9 mouse cellular contexts compared by ENCODE assay signal in the genomic region with DNA sequence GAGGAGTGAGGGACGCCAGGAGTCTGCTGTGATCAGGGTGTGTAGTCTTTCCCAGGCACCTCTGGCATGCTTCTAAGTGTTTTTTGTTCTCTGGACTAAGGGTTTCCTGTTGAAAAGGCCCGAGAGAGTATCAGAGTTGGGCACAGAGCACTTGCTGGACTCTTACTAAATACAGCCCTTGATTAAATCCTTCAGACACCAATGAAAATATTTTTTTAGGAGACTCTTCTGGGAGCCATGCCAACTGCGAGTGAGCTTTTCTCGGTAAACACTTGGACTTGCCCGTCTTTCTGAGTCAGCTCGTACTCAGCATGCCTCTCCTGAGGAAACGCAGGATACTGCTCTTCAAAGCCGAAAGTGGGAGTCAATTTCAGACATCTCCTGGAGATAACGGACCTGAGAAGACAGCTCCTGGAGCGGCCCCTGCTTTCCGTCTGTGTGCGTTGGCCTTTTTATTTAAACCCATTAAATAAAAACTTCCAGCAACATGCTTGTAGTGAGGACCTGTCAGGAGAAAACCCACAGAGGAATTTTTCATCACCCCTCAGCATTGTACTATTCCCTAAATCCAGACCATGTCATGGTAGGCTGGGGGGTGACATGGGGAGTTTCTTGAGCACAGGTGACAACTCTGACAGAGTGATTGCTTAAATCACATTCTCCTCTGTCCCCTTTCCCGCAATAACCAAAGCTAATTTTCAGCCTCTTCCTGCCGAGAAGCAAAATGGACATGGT.
DNase-seq lines count a peak whose midpoint lies in the region; ATAC-seq lines count a peak whose summit lies in the region.
"Had no signal": no experiment of that assay in that cellular context is flagged by ENCODE, and none has a peak within 500 bp of the region (broad histone marks: within the 10 kb centered on the region; RNA-seq: fewer than 3 reads in every experiment).

No protein-coding gene starts in this region.

- no peaks in the 10 kb centered on the region for H3K27me3 ChIP-seq in midbrain, embryonic 14.5 days (ENCODE audit: control insufficient read depth, insufficient read depth, low read length)
- H3K27me3 ChIP-seq in midbrain, embryonic 10.5 days (ENCODE audit: low read depth, poor library complexity, severe bottlenecking): no peaks in the 10 kb centered on the region
- no peaks in the 10 kb centered on the region for H3K27me3 ChIP-seq in intestine, embryonic 16.5 days (replicated peaks; ENCODE audit: control insufficient read depth, insufficient read depth, low read length)
- H3K27me3 ChIP-seq: neural tube, embryonic 12.5 days had no signal

- intact Hi-C loops in left cerebral cortex, postnatal 10 days (cut with DNase I): no loop called here

- H3K4me3 ChIP-seq in midbrain, embryonic 14.5 days (replicated peaks; ENCODE audit: low read depth, low read length): no peak overlapping the region
- no peak overlapping the region for H3K4me3 ChIP-seq in midbrain, embryonic 10.5 days
- H3K4me3 ChIP-seq in intestine, embryonic 16.5 days (ENCODE audit: low read length): no peak overlapping the region
- H3K4me3 ChIP-seq: neural tube, embryonic 12.5 days had no signal

- 80% methylated on average over 14 of the region's 14 CpGs for WGBS in midbrain, embryonic 14.5 days
- WGBS in midbrain, embryonic 10.5 days: 87% methylated on average over 14 of the region's 14 CpGs
- WGBS in intestine, embryonic 16.5 days: 44% methylated on average over 14 of the region's 14 CpGs

- H3K36me3 ChIP-seq in midbrain, embryonic 14.5 days (ENCODE audit: control insufficient read depth, insufficient read depth, low read length): no peaks in the 10 kb centered on the region
- no peaks in the 10 kb centered on the region for H3K36me3 ChIP-seq in midbrain, embryonic 10.5 days
- H3K36me3 ChIP-seq in intestine, embryonic 16.5 days (ENCODE audit: control insufficient read depth, insufficient read depth, low read length): no peaks in the 10 kb centered on the region
- H3K36me3 ChIP-seq: neural tube, embryonic 12.5 days had no signal

- peak; percentile 33 for DNase-seq in midbrain, embryonic 14.5 days
- DNase-seq in midbrain, embryonic 10.5 days (ENCODE audit: low spot score): no peak
- DNase-seq in gastrocnemius, adult 18-20 months (ENCODE audit: low spot score): peak; percentile 87
- DNase-seq in left cerebral cortex, postnatal 10 days (ENCODE audit: extremely low spot score in 1 of 2, low spot score in 2 of 2): peak; percentile 84 to 89
- peak; percentile 72 for DNase-seq in right cerebral cortex, postnatal 14 days
- no peak for DNase-seq in natural killer cell, adult 2 months (ENCODE audit: low spot score in 2 of 2)

- no peak for ATAC-seq in midbrain, embryonic 14.5 days (ENCODE audit: low FRiP score, low TSS enrichment)
- peak; percentile 69 for ATAC-seq in intestine, embryonic 16.5 days
- no peak for ATAC-seq in megakaryocyte-erythroid progenitor cell, adult 5-6 weeks (replicated peaks; ENCODE audit: low FRiP score, low TSS enrichment, poor library complexity, severe bottlenecking)

- no peak overlapping the region for H3K9ac ChIP-seq in midbrain, embryonic 14.5 days (replicated peaks; ENCODE audit: low read length)
- no peak overlapping the region for H3K9ac ChIP-seq in intestine, embryonic 16.5 days (ENCODE audit: low read depth, low read length)
- H3K9ac ChIP-seq: neural tube, embryonic 12.5 days had no signal

- H3K4me1 ChIP-seq in midbrain, embryonic 14.5 days (ENCODE audit: control insufficient read depth, insufficient read depth, low read length): no peaks in the 10 kb centered on the region
- H3K4me1 ChIP-seq in midbrain, embryonic 10.5 days: no peaks in the 10 kb centered on the region
- H3K4me1 ChIP-seq in intestine, embryonic 16.5 days (ENCODE audit: control insufficient read depth, insufficient read depth, low read length): peaks cover 10% of the 10 kb centered on the region
- H3K4me1 ChIP-seq: neural tube, embryonic 12.5 days had no signal

- H3K4me2 ChIP-seq in midbrain, embryonic 14.5 days (ENCODE audit: low read length): no peak overlapping the region
- 0 out of 2 replicates have a peak overlapping the region, but pooled peaks have one; percentile 12 for H3K4me2 ChIP-seq in intestine, embryonic 16.5 days (ENCODE audit: low read depth, low read length)
- H3K4me2 ChIP-seq: neural tube, embryonic 12.5 days had no signal

- no peaks in the 10 kb centered on the region for H3K9me3 ChIP-seq in midbrain, embryonic 14.5 days (ENCODE audit: control insufficient read depth, low read length)
- no peaks in the 10 kb centered on the region for H3K9me3 ChIP-seq in midbrain, embryonic 10.5 days (replicated peaks)
- H3K9me3 ChIP-seq in intestine, embryonic 16.5 days (ENCODE audit: control insufficient read depth, low read length): no peaks in the 10 kb centered on the region
- H3K9me3 ChIP-seq: neural tube, embryonic 12.5 days had no signal

- no peak overlapping the region for H3K27ac ChIP-seq in midbrain, embryonic 14.5 days (replicated peaks; ENCODE audit: low read depth, low read length)
- no peak overlapping the region for H3K27ac ChIP-seq in midbrain, embryonic 10.5 days (replicated peaks)
- H3K27ac ChIP-seq in intestine, embryonic 16.5 days (ENCODE audit: low read length): peak overlapping the region; percentile 65
- H3K27ac ChIP-seq: neural tube, embryonic 12.5 days had no signal

Comparison
In these comparisons a context has a peak if more than half of its experiments do, and no peak if none do; other contexts are left out.
1. DNase-seq: peak in midbrain, embryonic 14.5 days (single experiment), gastrocnemius, adult 18-20 months (single experiment), left cerebral cortex, postnatal 10 days (2 of 2) and right cerebral cortex, postnatal 14 days (single experiment); none in midbrain, embryonic 10.5 days (single experiment) and natural killer cell, adult 2 months (0 of 2).